Mouse (Mus musculus): ENCODE measurements around the gene Mrpl55. TPM values are rescaled to one million over a fixed set of nuclear protein-coding genes. Genes with fewer than 3 reads are reported as not detected.
A peak's percentile ranks its signal among the peaks of the same experiment; 100 is the strongest.

The Mrpl55 gene
- total and polyA plus RNA-seq, 3 experiments, result 68.5 to 75.5 TPM; not detected in 1

GRCm38 (mm10) chr11:59164384-59164783 lies 37.9 kb upstream of the Mrpl55 start (continued):
- TF ChIP-seq MAFK (IDR thresholded peaks at IDR 0.05; ENCODE audit: borderline replicate concordance, low read depth, low read length), result peak; percentile 78; the same call in 1 of the 2 replicates
- TF ChIP-seq RAD21 (IDR thresholded peaks at IDR 0.05; ENCODE audit: low read depth, low read length), result no peak
- no peak for TF ChIP-seq ZC3H11A (IDR thresholded peaks at IDR 0.05; ENCODE audit: low read depth, low read length)
- peak; percentile 97 for TF ChIP-seq MYB (IDR thresholded peaks at IDR 0.05; ENCODE audit: low read depth, low read length)
- peak; percentile 93 for TF ChIP-seq TAL1 (IDR thresholded peaks at IDR 0.05; ENCODE audit: low read length)
- TF ChIP-seq RCOR1 (IDR thresholded peaks at IDR 0.05; ENCODE audit: low read depth, low read length), result peak; percentile 95
- TF ChIP-seq ZKSCAN1 (IDR thresholded peaks at IDR 0.05; ENCODE audit: low read depth, low read length), result no peak
- peak; percentile 98 to 99 for TF ChIP-seq EP300 (IDR thresholded peaks at IDR 0.05; ENCODE audit: low read depth in 1 of 2, low read length in 2 of 2)
- no peak for TF ChIP-seq GABPA (IDR thresholded peaks at IDR 0.05; ENCODE audit: low read depth, low read length)
- TF ChIP-seq GATA1 (IDR thresholded peaks at IDR 0.05; ENCODE audit: low read depth, low read length), result peak; percentile 100

- Histone ChIP-seq H3K9me3 (replicated peaks; ENCODE audit: insufficient read depth, low read length) (no peaks in the 10 kb centered on the region), H3K27ac (ENCODE audit: control insufficient read depth, low read depth, low read length) (peak overlapping the region; percentile 97), H3K27me3 (ENCODE audit: control insufficient read depth in 1 of 2, insufficient read depth in 2 of 2, low read length in 2 of 2) (no peaks in the 10 kb centered on the region), H3K4me3 (ENCODE audit: control insufficient read depth in 1 of 2, insufficient read depth in 1 of 2, low read depth in 2 of 2, low read length in 2 of 2) (peak overlapping the region in 1 of 2 experiments; percentile 8; a peak in 2 of 4 replicates), H3K79me2 (ENCODE audit: control insufficient read depth, insufficient read depth, low read length, poor library complexity) (peaks cover 10% of the 10 kb centered on the region), H3K9ac (ENCODE audit: control insufficient read depth, low read depth, low read length, poor library complexity, severe bottlenecking) (peak overlapping the region; percentile 16), H3K4me1 (ENCODE audit: control insufficient read depth in 1 of 2, insufficient read depth in 2 of 2, low read length in 2 of 2) (peaks cover 22 to 37% of the 10 kb centered on the region in 2 experiments), H3K36me3 (ENCODE audit: control insufficient read depth in 1 of 2, insufficient read depth in 2 of 2, low read length in 2 of 2) (peaks cover 0 to 31% of the 10 kb centered on the region in 2 experiments; a peak in 2 of 4 replicates)
- peak; percentile 83 for DNase-seq (ENCODE audit: low read depth, low spot score)
- no peak for TF ChIP-seq HCFC1 (IDR thresholded peaks at IDR 0.05; ENCODE audit: low read depth, low read length)
- TF ChIP-seq SMC3 (IDR thresholded peaks at IDR 0.05; ENCODE audit: low read depth, low read length), result no peak
- TF ChIP-seq TAL1 (IDR thresholded peaks at IDR 0.05; ENCODE audit: low read length), result no peak
- no peak for TF ChIP-seq KAT2A (conservative IDR thresholded peaks at IDR 0.05; ENCODE audit: low read depth, low read length)
- TF ChIP-seq MEF2A (IDR thresholded peaks at IDR 0.05; ENCODE audit: extremely low read depth, insufficient replicate concordance, low read depth, low read length, poor library complexity, severe bottlenecking), result no peak
- TF ChIP-seq MYB (IDR thresholded peaks at IDR 0.05; ENCODE audit: low read depth, low read length), result no peak
- TF ChIP-seq ELF1 (IDR thresholded peaks at IDR 0.05; ENCODE audit: low read depth, low read length), result peak; percentile 46; the same call in 1 of the 2 replicates
- TF ChIP-seq MXI1 (IDR thresholded peaks at IDR 0.05; ENCODE audit: low read depth, low read length), result peak; percentile 73
- TF ChIP-seq USF1 (IDR thresholded peaks at IDR 0.05; ENCODE audit: low read depth, low read length), result no peak
- TF ChIP-seq RAD21 (IDR thresholded peaks at IDR 0.05; ENCODE audit: low read depth, low read length), result no peak
- TF ChIP-seq POLR2AphosphoS5 (IDR thresholded peaks at IDR 0.05; ENCODE audit: borderline replicate concordance, low read depth, low read length), result no peak
- TF ChIP-seq UBTF (IDR thresholded peaks at IDR 0.05; ENCODE audit: borderline replicate concordance, insufficient read depth, low read depth, low read length), result no peak
- no peak for TF ChIP-seq JUND (IDR thresholded peaks at IDR 0.05; ENCODE audit: low read depth, low read length)
- no peak for TF ChIP-seq E2F4 (IDR thresholded peaks at IDR 0.05; ENCODE audit: borderline replicate concordance, low read depth, low read length)
- no peak for TF ChIP-seq POLR2AphosphoS2 (IDR thresholded peaks at IDR 0.05; ENCODE audit: low read length)
- TF ChIP-seq ETS1 (IDR thresholded peaks at IDR 0.05; ENCODE audit: low read depth, low read length), result peak; percentile 60; the same call in 1 of the 2 replicates
- no peak for TF ChIP-seq POLR2A (IDR thresholded peaks at IDR 0.05; ENCODE audit: control insufficient read depth in 1 of 2, insufficient read depth in 1 of 2, low read depth in 1 of 2, low read length in 2 of 2, poor library complexity in 1 of 2)
- TF ChIP-seq GATA1 (IDR thresholded peaks at IDR 0.05; ENCODE audit: low read depth, low read length), result peak; percentile 66
- peak; percentile 70; the same call in 1 of the 2 replicates for TF ChIP-seq MAZ (IDR thresholded peaks at IDR 0.05; ENCODE audit: low read depth, low read length)
- no peak for TF ChIP-seq MAFK (IDR thresholded peaks at IDR 0.05; ENCODE audit: borderline replicate concordance, low read depth, low read length)
- no peak for TF ChIP-seq ZC3H11A (IDR thresholded peaks at IDR 0.05; ENCODE audit: low read depth, low read length)
- TF ChIP-seq USF2 (IDR thresholded peaks at IDR 0.05; ENCODE audit: borderline replicate concordance in 1 of 2, insufficient read depth in 1 of 2, low read depth in 1 of 2, low read length in 2 of 2), result no peak
- TF ChIP-seq BHLHE40 (IDR thresholded peaks at IDR 0.05; ENCODE audit: borderline replicate concordance, low read depth, low read length), result no peak
- peak in 1 of 2 experiments; percentile 57; a peak in 1 of 4 replicates for TF ChIP-seq EP300 (IDR thresholded peaks at IDR 0.05; ENCODE audit: low read depth in 1 of 2, low read length in 2 of 2)
- no peak for TF ChIP-seq MAX (IDR thresholded peaks at IDR 0.05; ENCODE audit: low read length)
- peak; percentile 72; the same call in 1 of the 2 replicates for TF ChIP-seq MYC (IDR thresholded peaks at IDR 0.05; ENCODE audit: low read depth, low read length)
- TF ChIP-seq TCF12 (IDR thresholded peaks at IDR 0.05; ENCODE audit: low read depth, low read length), result 0 out of 2 replicates have a peak, but pooled peaks have one; percentile 27
- TF ChIP-seq ZNF384 (IDR thresholded peaks at IDR 0.05; ENCODE audit: low read depth, low read length), result peak; percentile 64
- no peak for TF ChIP-seq CTCF (IDR thresholded peaks at IDR 0.05 in 2 of 3, conservative IDR thresholded peaks at IDR 0.05 in 1 of 3; ENCODE audit: control insufficient read depth in 1 of 3, insufficient read depth in 1 of 3, low read depth in 2 of 3, low read length in 3 of 3, poor library complexity in 1 of 3, severe bottlenecking in 1 of 3)
Observed at GRCm38 (mm10) chr11:59165616-59166241, 36.6 kb upstream of the Mrpl55 start.
